Mouse (Mus musculus): ENCODE data around the gene Lpin3.

Lpin3 gene

GRCm38 (mm10) chr2:160933890-160934289 lies 53.4 kb downstream of the Lpin3 start:
- DNase-seq (ENCODE audit: low spot score) = no peak

- DNase-seq (ENCODE audit: low spot score) = no peak
Observed at GRCm38 (mm10) chr2:160934451-160934850, 54.0 kb downstream of the Lpin3 start.

DNA sequence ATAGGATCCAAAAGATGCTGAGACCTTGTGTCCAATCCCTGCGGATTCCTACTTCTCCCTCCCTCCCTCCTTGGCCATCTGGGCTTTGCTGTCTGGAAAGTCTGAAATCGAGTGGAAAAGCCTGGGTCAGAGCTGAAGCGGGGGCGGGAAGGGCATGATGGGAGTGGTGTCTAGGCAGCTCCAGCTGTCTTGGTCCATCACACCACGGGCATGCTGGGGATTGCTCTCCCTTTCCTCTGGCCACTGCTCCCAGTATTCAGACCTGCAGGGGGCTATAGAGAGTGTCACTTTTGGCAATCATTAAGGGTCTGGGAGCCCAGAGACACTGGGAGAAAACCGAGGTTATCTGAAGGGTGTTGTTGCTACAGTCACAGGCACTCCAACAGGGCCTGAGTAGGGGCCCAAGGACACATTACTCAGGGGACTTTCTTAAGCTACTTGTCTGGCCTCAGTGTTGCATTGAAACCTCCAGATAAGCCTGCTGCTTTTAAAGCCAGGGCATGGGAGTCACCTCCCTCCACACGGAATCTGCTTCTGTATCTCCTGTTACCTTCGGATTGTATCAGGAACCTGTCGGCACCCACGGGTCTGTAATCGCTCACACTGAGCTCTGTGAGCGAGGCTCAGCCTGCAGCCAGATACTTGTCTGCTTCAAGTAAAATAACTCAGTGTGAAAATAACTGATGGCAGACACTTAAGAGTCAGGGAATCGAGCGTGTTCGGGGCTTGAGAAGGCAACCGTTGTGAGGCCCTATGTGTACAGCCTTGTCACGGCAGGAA lies 60.6 kb downstream of the Lpin3 start:
- DNase-seq (ENCODE audit: low spot score) = no peak

- no peak for DNase-seq (ENCODE audit: low spot score)
Observed at GRCm38 (mm10) chr2:160942443-160942842, 62.0 kb downstream of the Lpin3 start.

GRCm38 (mm10) chr2:160951595-160951994 lies 71.1 kb downstream of the Lpin3 start:
- DNase-seq (ENCODE audit: low spot score) = no peak

DNA sequence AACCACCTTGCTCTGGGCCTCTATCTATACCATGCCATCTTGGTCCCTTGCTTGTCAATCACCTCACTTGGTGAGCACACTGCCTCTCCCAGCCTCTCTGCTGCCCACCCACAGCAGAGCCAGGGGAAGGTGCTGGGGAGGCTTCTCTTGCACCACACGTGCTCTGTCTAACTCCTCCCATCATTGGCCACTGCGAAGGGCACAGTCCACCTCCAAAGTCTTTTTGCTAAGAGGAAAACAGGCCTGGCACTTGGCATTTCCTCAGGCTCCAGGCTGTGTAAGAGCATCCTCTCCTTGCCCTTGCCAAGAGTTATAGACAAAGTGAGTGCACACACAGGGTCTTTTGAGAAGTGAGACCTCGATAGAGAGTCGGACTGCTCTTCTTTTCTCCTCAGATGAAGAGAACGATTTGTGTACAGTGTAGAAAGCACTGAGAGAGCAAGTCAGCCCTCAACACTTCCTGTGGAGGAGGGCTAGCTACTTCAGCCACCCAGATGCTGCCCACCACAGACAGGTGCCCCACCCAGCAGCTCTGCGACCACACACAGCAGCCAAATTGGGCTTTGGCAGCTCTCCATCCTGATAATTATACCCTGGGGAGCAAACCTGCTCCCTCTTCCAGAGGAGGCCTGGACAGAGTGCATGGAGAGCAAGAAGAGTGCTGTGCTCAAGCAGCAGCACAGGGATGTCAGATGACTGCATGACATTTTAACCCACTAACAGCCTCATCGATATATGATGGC lies 72.8 kb downstream of the Lpin3 start:
- DNase-seq (ENCODE audit: low spot score) = no peak

DNA sequence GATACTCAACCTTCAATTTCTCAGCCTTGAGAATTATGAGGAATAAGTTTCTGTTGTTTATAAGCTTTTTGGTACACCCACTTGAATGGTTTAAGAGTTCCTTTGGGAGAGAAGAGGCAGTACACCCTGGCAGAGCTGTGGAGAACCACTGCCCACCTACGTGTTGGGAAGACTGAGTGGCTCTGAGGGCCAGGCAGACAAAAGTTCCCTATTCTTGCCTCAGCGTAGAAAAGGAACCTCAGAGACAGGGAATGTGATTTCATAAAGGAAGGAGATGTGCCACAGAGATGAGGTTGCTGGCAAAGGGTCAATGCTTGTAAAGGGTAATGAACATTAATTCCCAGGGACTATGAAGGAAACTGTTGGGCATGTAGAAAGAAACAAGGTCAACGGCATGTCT lies 74.1 kb downstream of the Lpin3 start:
- no peak for DNase-seq (ENCODE audit: low spot score)

- DNase-seq (ENCODE audit: low spot score) = no peak
Observed at GRCm38 (mm10) chr2:160955331-160955730, 74.9 kb downstream of the Lpin3 start.

All from c-Kit-positive CD71-positive TER-119-positive erythroid progenitor cells, embryonic 14.5 days (primary cell).